Mouse (Mus musculus) liver, embryonic 16.5 days (tissue): ENCODE data around the gene Nars2. TPM values are rescaled to one million over a fixed set of nuclear protein-coding genes. Genes with fewer than 3 reads are reported as not detected.
A peak's percentile ranks its signal among the peaks of the same experiment; 100 is the strongest.

Experiments used
- ATAC-seq: fragments of 200-750 bp; cut with Nextera tagmentation; 2 replicates; pipeline ENCODE4 v1.8.0; 2017; ENCODE audit warnings: low read depth, mild to moderate bottlenecking, moderate number of reproducible peaks, moderate library complexity
- H3K27ac ChIP-seq: fragments of 300-500 bp; sonication (generic); 2 replicates; pipeline ENCODE4 v1.5.1; 2014; ENCODE audit warnings: mild to moderate bottlenecking, low read length
- H3K27me3 ChIP-seq: fragments of 300-500 bp; sonication (generic); 2 replicates; pipeline ENCODE4 v1.6.1; 2014; ENCODE audit warnings: low read depth, low read length, mixed read lengths; ENCODE audit not compliant: control insufficient read depth, insufficient read depth
- H3K36me3 ChIP-seq: fragments of 300-500 bp; sonication (generic); 2 replicates; pipeline ENCODE4 v1.6.1; 2014; ENCODE audit warnings: mild to moderate bottlenecking; ENCODE audit not compliant: control insufficient read depth, insufficient read depth
- H3K4me1 ChIP-seq: fragments of 300-500 bp; sonication (generic); 2 replicates; pipeline ENCODE4 v1.6.1; 2014; ENCODE audit warnings: low read depth, low read length, mixed read lengths; ENCODE audit not compliant: control insufficient read depth
- H3K4me2 ChIP-seq: fragments of 300-500 bp; sonication (generic); 2 replicates; pipeline ENCODE4 v1.6.1; 2014; ENCODE audit warnings: low read depth, low read length, mixed read lengths
- H3K4me3 ChIP-seq: fragments of 300-500 bp; sonication (generic); 2 replicates; pipeline ENCODE4 v1.5.1; 2014; ENCODE audit warnings: low read depth, mild to moderate bottlenecking, low read length
- H3K9ac ChIP-seq: fragments of 300-500 bp; sonication (generic); 2 replicates; pipeline ENCODE4 v1.6.1; 2014; ENCODE audit warnings: low read depth, low read length
- H3K9me3 ChIP-seq: fragments of 300-500 bp; sonication (generic); replicated peaks from 2 replicates; pipeline ENCODE4 v1.6.1; 2016; ENCODE audit warnings: low read length; ENCODE audit not compliant: control insufficient read depth
- WGBS: fragments of 180-500 bp; shearing (Covaris S2); extraction: QIAGEN DNeasy Blood & Tissue Kit; methylation state at CpG from one replicate; pipeline ENCODE4 v1.1.7; 2014; ENCODE audit not compliant: insufficient replicate concordance; 5-methylcytosine and 5-hydroxymethylcytosine counted together
- polyA plus RNA-seq: library from polyadenylated mRNA; unstranded; fragments of >200 nt; fragmentation: Nextera tagmentation; extraction: Ambion mirVana; gene quantifications from 2 replicates; pipeline ENCODE4 v1.2.1, GENCODE M21; 2015

The Nars2 gene
- polyA plus RNA-seq, 1 experiment from 2014 or later, result 14.4 TPM

DNA sequence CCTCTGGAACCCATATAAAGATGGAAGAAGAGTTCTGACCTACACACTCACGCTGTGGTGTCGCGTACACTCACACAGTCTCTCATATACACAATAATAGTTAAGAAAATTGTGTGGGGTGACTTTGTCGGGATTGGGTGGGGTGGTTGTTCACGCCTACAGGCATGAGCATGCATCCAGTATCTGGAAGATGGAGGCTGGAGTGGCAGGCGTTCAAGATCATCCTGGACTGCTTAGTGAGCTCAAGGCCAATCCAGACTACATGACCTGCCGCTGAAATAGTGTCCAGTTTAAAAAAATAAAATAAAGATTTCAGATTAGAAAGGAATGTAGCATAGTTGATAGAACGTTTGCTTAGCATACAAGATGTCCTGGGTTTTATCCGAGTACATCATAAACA is 132.3 kb downstream of the Nars2 start:
- no peak overlapping the region for H3K4me2 ChIP-seq
- no peak for ATAC-seq
- WGBS, result 75% methylated on average over 9 of the region's 9 CpGs
- H3K9ac ChIP-seq, result no peak overlapping the region
- no peaks in the 10 kb centered on the region for H3K9me3 ChIP-seq
- no peaks in the 10 kb centered on the region for H3K36me3 ChIP-seq
- peaks cover 21% of the 10 kb centered on the region for H3K4me1 ChIP-seq
- H3K27ac ChIP-seq, result peak overlapping the region; percentile 45; the same call in 1 of the 2 replicates
- no peaks in the 10 kb centered on the region for H3K27me3 ChIP-seq
- no peak overlapping the region for H3K4me3 ChIP-seq

DNA sequence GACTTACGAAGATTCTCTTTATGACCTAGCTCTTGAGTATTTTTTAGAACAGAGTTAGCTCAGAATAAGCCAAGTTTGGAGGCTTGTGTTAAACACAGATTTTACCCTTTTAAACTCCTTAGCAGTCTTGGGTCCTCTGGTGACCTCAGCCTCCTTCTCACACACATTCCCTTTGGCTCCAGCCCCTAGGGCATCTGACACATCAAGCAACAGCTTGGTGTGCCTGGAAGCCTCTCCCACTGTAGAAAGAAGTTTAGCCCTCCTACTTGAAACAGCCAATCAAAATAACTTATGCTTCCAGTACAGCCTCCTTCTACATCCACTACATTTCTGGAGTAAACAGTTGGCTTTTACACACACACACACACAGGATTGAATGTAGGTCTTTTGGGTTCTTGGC is 132.9 kb downstream of the Nars2 start:
- H3K4me3 ChIP-seq, result no peak overlapping the region
- H3K4me2 ChIP-seq, result no peak overlapping the region
- no peaks in the 10 kb centered on the region for H3K27me3 ChIP-seq
- H3K9me3 ChIP-seq, result no peaks in the 10 kb centered on the region
- peak overlapping the region; percentile 10; the same call in 1 of the 2 replicates for H3K27ac ChIP-seq
- no peaks in the 10 kb centered on the region for H3K36me3 ChIP-seq
- no peak for ATAC-seq
- WGBS, result 94% methylated on average over 1 of the region's 1 CpGs
- peaks cover 21% of the 10 kb centered on the region for H3K4me1 ChIP-seq
- no peak overlapping the region for H3K9ac ChIP-seq

DNA sequence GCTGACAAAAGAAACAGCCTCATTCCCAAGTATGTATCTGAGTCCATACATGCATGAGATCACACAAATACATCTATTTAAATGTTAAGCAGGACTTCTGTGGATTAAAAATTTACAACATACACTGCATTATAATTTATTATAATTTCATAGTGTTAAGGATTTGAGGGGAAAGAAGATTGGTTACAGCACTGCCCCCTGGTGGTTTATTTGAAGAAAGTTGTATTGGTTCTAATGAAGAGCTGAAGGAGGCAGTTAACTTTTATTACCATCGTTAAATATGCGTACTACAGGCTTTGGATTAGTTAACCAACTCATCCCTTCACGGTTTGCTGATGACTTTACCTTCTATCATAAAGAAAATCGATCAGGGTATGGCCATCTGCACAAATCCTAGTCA is 134.0 kb downstream of the Nars2 start:
- Histone ChIP-seq H3K4me3 (no peak overlapping the region), H3K4me2 (no peak overlapping the region), H3K9me3 (no peaks in the 10 kb centered on the region), H3K36me3 (no peaks in the 10 kb centered on the region), H3K9ac (no peak overlapping the region), H3K27me3 (no peaks in the 10 kb centered on the region), H3K4me1 (peaks cover 21% of the 10 kb centered on the region), H3K27ac (no peak overlapping the region)
- 15% methylated on average over 4 of the region's 4 CpGs for WGBS
- no peak for ATAC-seq

DNA sequence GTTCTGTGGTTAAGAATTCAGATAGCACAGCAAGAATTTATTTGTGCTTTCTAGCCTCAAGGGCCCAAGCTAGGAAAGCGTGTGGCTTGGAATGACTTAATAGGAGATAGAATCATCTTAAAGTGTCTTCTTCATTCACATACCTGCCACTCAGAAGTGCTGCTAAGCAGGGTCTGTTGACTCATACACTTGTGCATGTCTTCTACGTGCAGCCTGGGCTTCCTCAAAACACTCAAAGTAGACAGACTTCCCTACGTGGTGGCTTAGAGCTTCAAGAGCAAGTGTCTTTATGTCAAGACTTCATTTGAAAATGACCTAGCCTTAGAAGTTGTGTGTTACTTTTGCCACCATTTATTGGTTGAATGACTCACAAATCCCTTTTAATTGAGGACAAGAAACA is 142.9 kb downstream of the Nars2 start:
- Histone ChIP-seq H3K4me1 (no peaks in the 10 kb centered on the region), H3K36me3 (no peaks in the 10 kb centered on the region), H3K4me2 (no peak overlapping the region), H3K9ac (no peak overlapping the region), H3K27me3 (no peaks in the 10 kb centered on the region), H3K4me3 (no peak overlapping the region), H3K9me3 (no peaks in the 10 kb centered on the region), H3K27ac (no peak overlapping the region)
- 46% methylated on average over 3 of the region's 3 CpGs for WGBS
- no peak for ATAC-seq

DNA sequence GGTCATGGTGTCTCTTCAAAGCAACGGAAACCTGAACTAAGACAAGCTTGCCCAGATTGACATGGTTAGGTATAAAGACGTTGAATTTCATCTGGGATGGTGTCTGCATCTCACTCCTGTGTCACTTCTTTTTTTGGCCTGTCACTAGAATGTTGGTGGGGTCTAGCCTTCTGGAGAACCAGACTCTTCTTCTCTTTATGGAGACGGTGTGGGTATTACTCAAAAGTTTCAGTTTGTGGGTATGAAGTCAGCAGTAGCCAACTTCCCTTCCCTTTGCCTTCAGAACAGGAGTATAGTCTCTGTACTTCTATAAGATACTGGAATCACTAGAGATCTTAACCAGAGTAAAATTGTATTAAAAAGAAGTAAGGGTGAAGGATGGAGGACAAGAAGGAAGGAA is 156.8 kb downstream of the Nars2 start:
- WGBS, result 63% methylated on average over 3 of the region's 3 CpGs
- H3K4me1 ChIP-seq, result no peaks in the 10 kb centered on the region
- no peaks in the 10 kb centered on the region for H3K9me3 ChIP-seq

More for the DNA sequence above, 156.8 kb downstream of the Nars2 start:
- no peak overlapping the region for H3K4me3 ChIP-seq
- no peak overlapping the region for H3K9ac ChIP-seq
- no peak overlapping the region for H3K4me2 ChIP-seq
- no peak for ATAC-seq
- H3K27ac ChIP-seq, result no peak overlapping the region
- H3K36me3 ChIP-seq, result no peaks in the 10 kb centered on the region
- H3K27me3 ChIP-seq, result no peaks in the 10 kb centered on the region

Other genes starting within 250 kb of the Nars2 start
- 2.1 and 2.2 TPM in 2 replicates for gene Gab2, start 130.1 kb downstream of the Nars2 start, polyA plus RNA-seq